Mouse (Mus musculus) G1E (cell line): Measurements from ENCODE around the gene Evc. TPM values are rescaled to one million over a fixed set of nuclear protein-coding genes. Genes with fewer than 3 reads are reported as not detected.

Experiments used
- ATAC-seq: 2 replicates; pipeline ENCODE4 v1.8.0; 2016; ENCODE audit warnings: mild to moderate bottlenecking; ENCODE audit not compliant: insufficient number of reproducible peaks, poor library complexity, low FRiP score, severe bottlenecking; ENCODE audit errors: extremely low read depth
- DNase-seq: peaks from one replicate; pipeline ENCODE4 v3.0.0; 2012; ENCODE audit warnings: low spot score
- H3K27me3 ChIP-seq: 2 replicates; pipeline ENCODE4 v1.6.1; 2012; ENCODE audit warnings: mild to moderate bottlenecking, low read length, inconsistent platforms; ENCODE audit not compliant: insufficient read depth
- H3K36me3 ChIP-seq: replicated peaks from 2 replicates; pipeline ENCODE3; 2012; ENCODE audit warnings: mild to moderate bottlenecking, inconsistent platforms
- H3K4me1 ChIP-seq: 2 replicates; pipeline ENCODE4 v1.6.1; 2012; ENCODE audit warnings: low read depth, low read length, inconsistent platforms, mixed read lengths; ENCODE audit not compliant: insufficient read depth
- H3K4me3 ChIP-seq: 2 replicates; pipeline ENCODE4 v1.5.1; 2012; ENCODE audit warnings: low read depth, mild to moderate bottlenecking, inconsistent platforms, low read length, moderate library complexity, mixed read lengths
- H3K9me3 ChIP-seq: replicated peaks from 2 replicates; pipeline ENCODE4 v1.6.1; 2012; ENCODE audit warnings: inconsistent platforms
- CTCF ChIP-seq: IDR thresholded peaks from 2 replicates; pipeline ENCODE4 v1.5.1; 2012; ENCODE audit warnings: low read depth, low read length, inconsistent platforms, mixed read lengths
- GATA1 ChIP-seq: IDR thresholded peaks from 2 replicates; pipeline ENCODE4 v1.6.1; 2012; ENCODE audit warnings: borderline replicate concordance, low read length, inconsistent platforms, mixed read lengths
- GATA2 ChIP-seq: IDR thresholded peaks from 2 replicates; pipeline ENCODE4 v1.6.1; 2012; ENCODE audit warnings: low read depth, low read length, inconsistent platforms, borderline replicate concordance
- POLR2AphosphoS5 ChIP-seq: IDR thresholded peaks from 2 replicates; pipeline ENCODE4 v1.6.1; 2012; ENCODE audit warnings: low read depth, low read length, inconsistent platforms; ENCODE audit not compliant: insufficient replicate concordance
- TAL1 ChIP-seq: conservative IDR thresholded peaks from 2 replicates; pipeline ENCODE4 v1.6.1; 2012; ENCODE audit warnings: low read depth, low read length, inconsistent platforms, mixed read lengths
- polyA plus RNA-seq: library from polyadenylated mRNA; stranded (reverse); fragments of >175 nt; gene quantifications from 2 replicates; pipeline ENCODE4 v1.2.3, GENCODE M21; 2012
- total RNA-seq, 2 experiments: library from RNA; stranded (forward) in 1 of 2; stranded (reverse) in 1 of 2; fragments of 200-1000 nt in 1 of 2; fragments of >200 nt in 1 of 2; fragmentation: Nextera tagmentation in 1 of 2; gene quantifications; 2 replicates each; pipeline ENCODE4 v1.2.3; 2014 to 2017

The Evc gene
- total and polyA plus RNA-seq, 3 experiments, result not detected

DNA sequence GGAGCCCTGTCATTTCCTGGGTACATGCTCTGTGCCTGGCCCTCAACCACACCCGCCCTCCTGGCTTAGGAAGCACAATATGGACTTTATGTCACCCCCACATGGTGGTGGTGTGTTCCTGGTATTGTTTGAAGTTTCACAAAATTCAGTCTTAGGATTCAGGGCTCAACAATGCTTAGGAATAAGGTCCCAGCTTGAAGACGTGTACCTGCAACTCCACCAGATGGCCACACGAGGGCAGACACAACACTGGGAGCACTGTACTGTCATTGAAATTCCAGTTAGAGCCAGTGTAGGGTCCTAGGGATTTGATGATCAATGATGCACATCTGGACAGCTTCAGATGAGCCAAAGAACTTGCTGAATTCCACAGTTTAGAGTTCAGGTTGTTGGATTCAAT lies 47.5 kb downstream of the Evc start:
- Histone ChIP-seq H3K4me1 (no peaks in the 10 kb centered on the region), H3K36me3 (no peaks in the 10 kb centered on the region), H3K27me3 (no peaks in the 10 kb centered on the region), H3K4me3 (no peak overlapping the region), H3K9me3 (peaks cover 46% of the 10 kb centered on the region)
- DNase-seq (no peak), ATAC-seq (no peak)
- TF ChIP-seq GATA1 (no peak), CTCF (peak; percentile 45; the same call in 1 of the 2 replicates)

DNA sequence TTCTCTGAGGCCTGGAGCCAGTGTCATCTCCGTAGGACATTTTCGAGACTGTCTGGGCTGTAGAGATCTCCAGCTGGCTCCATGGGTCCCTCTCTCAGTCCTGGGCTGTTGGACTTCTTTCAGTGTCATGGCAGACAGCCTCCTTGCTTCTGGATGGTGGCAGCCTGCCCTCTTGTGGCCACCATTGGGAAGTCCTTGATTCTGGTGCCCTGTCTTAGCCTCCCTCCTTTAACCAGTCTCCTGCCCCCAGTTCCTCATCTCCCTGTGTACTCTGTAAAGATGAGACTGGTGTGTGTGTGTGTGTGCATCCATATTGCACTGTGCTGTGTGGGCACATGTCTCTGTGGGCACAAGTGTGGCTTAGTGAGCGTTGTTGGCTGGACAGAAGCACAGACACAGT lies 48.3 kb downstream of the Evc start:
- TF ChIP-seq GATA1 (no peak), POLR2AphosphoS5 (no peak), TAL1 (no peak), CTCF (no peak), GATA2 (no peak)
- no peaks in the 10 kb centered on the region for H3K27me3 ChIP-seq
- H3K4me3 ChIP-seq, result no peak overlapping the region
- H3K9me3 ChIP-seq, result peaks cover 48% of the 10 kb centered on the region
- no peaks in the 10 kb centered on the region for H3K4me1 ChIP-seq
- DNase-seq (no peak), ATAC-seq (no peak)
- no peaks in the 10 kb centered on the region for H3K36me3 ChIP-seq

DNA sequence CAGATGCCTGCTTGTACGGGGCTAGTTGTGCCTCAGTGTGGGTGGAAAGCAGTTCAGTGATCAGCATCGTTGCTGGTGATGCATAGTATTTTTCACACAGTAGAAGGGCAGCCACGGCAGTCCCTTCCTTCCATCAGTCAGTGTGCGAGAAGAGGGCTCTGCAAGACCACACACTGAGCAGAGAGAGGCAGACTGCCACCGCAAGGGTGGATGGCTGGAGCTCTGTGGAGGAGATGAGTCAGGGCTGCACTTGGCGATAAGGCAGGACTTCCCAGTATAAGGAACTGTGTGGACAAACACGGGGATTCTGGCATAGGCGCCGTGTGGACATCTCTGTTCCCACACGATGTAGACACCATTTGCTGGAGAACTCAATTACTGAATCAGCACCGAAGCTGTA lies 55.7 kb downstream of the Evc start:
- Histone ChIP-seq H3K36me3 (no peaks in the 10 kb centered on the region), H3K27me3 (no peaks in the 10 kb centered on the region), H3K9me3 (peaks cover 51% of the 10 kb centered on the region), H3K4me1 (no peaks in the 10 kb centered on the region), H3K4me3 (no peak overlapping the region)
- no peak for ATAC-seq
- DNase-seq, result no peak
- TF ChIP-seq CTCF, result no peak
- TF ChIP-seq GATA2, result no peak
- TF ChIP-seq GATA1, result no peak
- TF ChIP-seq POLR2AphosphoS5, result no peak
- no peak for TF ChIP-seq TAL1

DNA sequence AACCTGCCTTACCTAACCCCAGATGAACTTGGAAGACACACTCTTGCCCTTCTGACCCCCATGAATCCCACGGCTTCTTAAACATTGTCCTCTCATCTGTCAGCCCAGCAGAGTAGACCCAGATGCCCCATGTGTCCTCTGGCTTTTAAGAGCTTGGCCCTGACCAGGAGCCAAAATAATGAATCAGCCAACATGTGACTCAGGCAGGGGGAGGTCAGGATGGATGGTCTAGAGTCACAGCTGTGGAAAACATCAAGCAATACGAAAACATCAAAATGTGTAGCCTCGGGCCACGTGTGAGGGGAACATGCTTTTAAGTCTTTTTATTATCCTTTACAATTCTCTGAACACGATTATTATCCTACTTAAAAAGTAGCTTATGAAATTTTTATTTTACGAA lies 72.9 kb downstream of the Evc start:
- DNase-seq (no peak), ATAC-seq (no peak)
- H3K9me3 ChIP-seq, result peaks cover 6% of the 10 kb centered on the region
- no peaks in the 10 kb centered on the region for H3K4me1 ChIP-seq
- H3K36me3 ChIP-seq, result no peaks in the 10 kb centered on the region
- H3K27me3 ChIP-seq, result no peaks in the 10 kb centered on the region
- H3K4me3 ChIP-seq, result no peak overlapping the region
- TF ChIP-seq GATA2, result no peak
- no peak for TF ChIP-seq POLR2AphosphoS5
- no peak for TF ChIP-seq TAL1
- no peak for TF ChIP-seq CTCF
- TF ChIP-seq GATA1, result no peak

DNA sequence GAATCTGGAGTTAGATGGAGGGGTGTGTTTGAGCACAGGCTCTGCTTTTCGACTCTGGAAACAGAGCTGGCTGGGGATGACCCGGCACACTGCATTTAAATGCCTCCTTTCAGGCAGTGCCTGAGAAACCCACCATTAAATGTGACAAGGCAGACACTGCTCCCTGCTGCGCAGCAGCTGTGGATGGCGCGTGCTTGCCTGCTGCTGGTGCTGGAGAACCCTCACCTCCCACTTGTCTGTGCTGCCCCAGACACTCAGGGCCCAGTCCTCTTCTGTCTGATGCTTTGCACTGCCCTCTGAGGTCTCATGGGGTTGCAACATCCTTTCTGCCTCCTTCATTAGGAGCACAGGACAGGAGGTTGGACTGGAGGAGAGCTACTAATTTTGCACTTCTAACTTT lies 75.0 kb downstream of the Evc start:
- Histone ChIP-seq H3K36me3 (no peaks in the 10 kb centered on the region), H3K4me3 (no peak overlapping the region), H3K4me1 (no peaks in the 10 kb centered on the region), H3K27me3 (no peaks in the 10 kb centered on the region), H3K9me3 (peaks cover 8% of the 10 kb centered on the region)
- ATAC-seq (no peak), DNase-seq (no peak)
- TF ChIP-seq TAL1 (no peak), GATA1 (no peak), GATA2 (no peak), POLR2AphosphoS5 (no peak), CTCF (no peak)

DNA sequence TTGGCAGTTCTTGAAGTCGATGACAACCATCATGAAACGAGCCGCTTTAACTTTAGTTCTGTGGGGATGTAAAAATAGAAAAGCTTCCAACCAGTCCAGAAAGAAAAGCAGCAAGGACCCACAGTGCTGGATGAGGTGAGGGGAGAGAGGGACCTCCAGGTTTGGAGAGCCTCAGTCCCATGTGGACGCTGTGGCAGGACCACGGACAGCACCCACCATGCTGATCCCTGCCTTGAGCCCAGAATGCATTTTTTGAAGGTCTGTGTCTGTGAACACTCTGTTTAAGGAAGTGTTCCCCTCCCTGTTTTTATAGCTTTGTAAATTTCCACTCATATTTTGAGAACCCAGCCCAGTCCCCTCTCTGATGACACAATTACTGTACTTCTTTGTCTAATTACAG lies 79.5 kb downstream of the Evc start:
- TF ChIP-seq CTCF, result no peak
- TF ChIP-seq GATA2, result no peak
- TF ChIP-seq POLR2AphosphoS5, result no peak
- no peak for TF ChIP-seq TAL1
- TF ChIP-seq GATA1, result no peak
- H3K4me3 ChIP-seq, result no peak overlapping the region
- H3K27me3 ChIP-seq, result no peaks in the 10 kb centered on the region
- H3K9me3 ChIP-seq, result peaks cover 24% of the 10 kb centered on the region
- H3K4me1 ChIP-seq, result no peaks in the 10 kb centered on the region
- ATAC-seq (no peak), DNase-seq (no peak)
- H3K36me3 ChIP-seq, result no peaks in the 10 kb centered on the region

DNA sequence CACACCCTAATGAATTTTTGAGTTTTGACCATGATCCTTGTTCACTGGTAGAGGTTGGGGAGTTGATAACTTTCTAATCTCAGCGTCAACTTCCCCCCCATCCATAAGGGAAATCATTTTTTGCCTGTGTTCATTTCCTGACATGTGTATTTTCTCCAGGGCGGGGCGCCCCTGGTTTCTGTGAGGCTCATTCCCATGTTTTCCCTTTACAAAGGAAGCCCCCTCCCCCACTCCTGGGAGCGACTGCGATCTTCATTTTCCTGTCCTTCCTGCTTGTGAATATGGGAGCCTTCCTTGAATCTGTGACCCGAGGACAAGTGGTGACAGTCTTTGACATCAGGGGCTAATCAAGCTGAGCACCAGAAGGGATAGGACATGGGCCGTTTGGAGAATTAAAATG lies 79.9 kb downstream of the Evc start:
- no peak overlapping the region for H3K4me3 ChIP-seq
- H3K4me1 ChIP-seq, result no peaks in the 10 kb centered on the region
- no peaks in the 10 kb centered on the region for H3K27me3 ChIP-seq
- peaks cover 27% of the 10 kb centered on the region for H3K9me3 ChIP-seq
- ATAC-seq (no peak), DNase-seq (no peak)
- TF ChIP-seq POLR2AphosphoS5 (no peak), GATA2 (no peak), CTCF (no peak), TAL1 (no peak), GATA1 (no peak)
- H3K36me3 ChIP-seq, result no peaks in the 10 kb centered on the region
